Mouse (Mus musculus): ENCODE results near the gene Zscan21.

Zscan21 gene

DNA sequence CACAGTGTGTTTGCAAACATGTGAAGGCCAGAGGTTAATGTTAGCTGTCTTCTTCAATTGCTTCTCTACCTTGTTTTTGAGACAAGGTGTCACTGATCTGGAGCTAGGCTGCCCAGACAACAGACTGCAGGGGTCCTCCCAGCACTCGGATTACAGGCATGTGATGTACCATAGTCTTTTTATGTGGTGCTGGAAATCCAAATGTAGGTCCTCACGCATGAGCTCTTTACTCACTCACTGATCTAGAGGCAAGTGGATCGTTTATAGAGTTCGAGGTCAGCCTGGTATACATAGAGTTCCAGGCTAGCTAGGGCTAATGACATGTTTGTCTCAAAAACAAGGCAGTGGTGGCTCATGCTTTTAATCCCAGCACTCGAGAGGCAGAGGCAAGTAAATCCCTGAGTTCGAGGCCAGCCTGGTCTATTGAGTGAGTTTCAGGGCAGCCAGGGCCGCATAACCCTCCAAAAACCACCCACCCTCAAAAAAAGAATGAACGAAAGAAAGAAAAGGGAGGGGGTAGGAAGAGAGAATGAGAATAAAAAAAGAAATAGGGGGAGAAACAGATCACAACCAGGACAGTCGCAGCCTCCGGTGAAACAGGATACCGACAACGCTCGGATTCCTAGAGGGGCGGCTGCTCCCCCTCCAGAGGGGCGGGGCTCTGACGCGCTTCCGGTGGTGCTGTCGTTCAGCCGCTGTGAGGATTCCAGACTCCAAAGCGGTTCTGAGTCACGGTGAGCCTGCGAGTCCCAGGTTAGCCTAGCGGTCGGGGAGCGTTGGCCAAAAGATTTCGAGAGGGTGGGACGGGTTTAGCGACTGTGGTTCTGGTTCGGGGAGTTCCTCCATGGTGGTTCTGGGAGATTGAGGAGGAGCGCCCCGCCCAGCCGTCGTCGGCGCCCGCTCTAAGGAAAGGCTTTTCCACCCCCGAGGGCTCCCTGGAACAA is at the start of gene Zscan21:
TSS of gene Zscan21 (plus strand) at position 649 of the 944 bp plus-strand sequence.
- peak; percentile 86 for DNase-seq (ENCODE audit: low read depth, low spot score)
- Histone ChIP-seq H3K36me3 (ENCODE audit: control insufficient read depth, insufficient read depth, low read length, poor library complexity, severe bottlenecking) (no peaks in the 10 kb centered on the region; the same call in 1 of the 2 replicates), H3K27me3 (ENCODE audit: control insufficient read depth, insufficient read depth, low read length, poor library complexity, severe bottlenecking) (no peaks in the 10 kb centered on the region)

DNA sequence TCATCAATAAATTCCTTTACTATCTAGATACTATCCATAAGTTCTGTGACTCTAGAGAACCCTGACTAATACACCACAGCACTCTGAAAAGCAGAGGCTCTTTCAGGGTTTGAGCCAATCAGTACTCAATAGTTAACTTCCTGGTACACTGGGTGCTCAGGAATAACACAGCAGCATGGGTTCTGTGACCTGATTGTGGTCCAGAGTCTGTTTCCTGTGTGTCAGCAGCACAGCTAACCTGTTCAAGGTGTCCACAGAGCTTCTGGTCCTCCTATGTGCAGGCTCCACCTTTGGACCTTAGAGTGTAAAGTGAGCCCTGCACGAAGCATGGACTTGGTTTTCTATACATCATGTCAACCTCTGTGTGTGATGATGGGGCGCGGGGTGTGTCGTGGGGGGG is 42.9 kb upstream of the Zscan21 start:
- Histone ChIP-seq H3K36me3 (ENCODE audit: control insufficient read depth, insufficient read depth, low read length, poor library complexity, severe bottlenecking) (no peaks in the 10 kb centered on the region), H3K27me3 (ENCODE audit: control insufficient read depth, insufficient read depth, low read length, poor library complexity, severe bottlenecking) (no peaks in the 10 kb centered on the region)
- DNase-seq (ENCODE audit: low read depth, low spot score), result no peak

DNA sequence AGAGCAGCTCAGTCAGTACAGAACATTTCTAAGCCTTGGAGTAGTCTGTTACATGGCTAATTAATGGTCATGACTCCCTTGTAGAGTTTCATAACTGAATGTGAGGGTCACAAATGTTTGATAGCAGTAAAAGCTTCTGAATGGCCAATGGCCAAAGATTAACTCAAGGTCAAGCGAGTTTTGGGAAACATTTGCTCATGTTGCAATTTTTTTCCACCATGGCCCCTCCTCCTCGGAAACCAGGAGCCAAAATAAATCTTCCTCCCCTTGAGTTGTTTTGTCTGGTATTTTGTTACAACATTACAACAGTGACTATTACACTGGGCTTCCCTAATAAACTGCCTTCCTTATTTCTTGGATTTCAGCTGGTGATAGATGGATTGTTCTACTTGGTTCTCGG is 41.0 kb upstream of the Zscan21 start:
- no peaks in the 10 kb centered on the region for H3K36me3 ChIP-seq (ENCODE audit: control insufficient read depth, insufficient read depth, low read length, poor library complexity, severe bottlenecking)
- H3K27me3 ChIP-seq (ENCODE audit: control insufficient read depth, insufficient read depth, low read length, poor library complexity, severe bottlenecking), result no peaks in the 10 kb centered on the region
- DNase-seq (ENCODE audit: low read depth, low spot score), result no peak

DNA sequence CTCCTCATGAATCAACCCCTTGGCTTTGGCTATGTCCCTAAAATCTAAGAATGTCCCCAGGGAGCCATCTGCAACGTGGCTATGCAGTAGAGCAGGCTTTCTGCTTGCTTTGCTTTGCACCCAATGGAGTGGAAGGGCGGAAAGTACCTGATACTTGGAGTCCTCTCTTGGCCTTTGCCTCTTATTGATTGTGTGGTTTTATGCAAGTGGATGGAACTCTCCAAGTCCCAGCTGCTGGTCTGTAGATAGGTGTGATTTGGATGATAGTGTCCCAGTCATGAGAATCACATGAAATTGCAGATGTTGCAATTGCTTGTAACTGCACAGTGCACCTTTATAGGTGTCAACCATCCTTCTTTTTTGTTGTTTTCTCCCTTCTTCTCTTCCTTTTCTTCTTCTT is 40.6 kb upstream of the Zscan21 start:
- Histone ChIP-seq H3K36me3 (ENCODE audit: control insufficient read depth, insufficient read depth, low read length, poor library complexity, severe bottlenecking) (no peaks in the 10 kb centered on the region), H3K27me3 (ENCODE audit: control insufficient read depth, insufficient read depth, low read length, poor library complexity, severe bottlenecking) (no peaks in the 10 kb centered on the region)
- no peak for DNase-seq (ENCODE audit: low read depth, low spot score)

DNA sequence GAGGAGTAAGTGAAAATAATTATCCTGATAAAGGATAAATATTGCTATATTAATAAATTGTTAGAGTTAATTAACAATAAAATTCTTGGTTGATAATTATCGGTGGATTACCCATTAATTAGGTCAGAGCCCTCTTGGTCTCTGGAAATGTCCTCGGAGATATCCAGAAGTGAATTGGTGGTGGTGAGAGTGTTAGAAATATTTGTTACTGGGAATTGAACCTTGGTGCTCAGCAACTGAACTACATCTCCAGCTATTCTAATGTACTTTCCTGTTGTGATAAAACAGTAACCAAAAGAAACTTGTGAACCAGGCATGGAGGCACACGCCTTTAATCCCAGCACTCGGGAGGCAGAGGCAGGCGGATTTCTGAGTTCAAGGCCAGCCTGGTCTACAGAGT is 36.2 kb upstream of the Zscan21 start:
- Histone ChIP-seq H3K36me3 (ENCODE audit: control insufficient read depth, insufficient read depth, low read length, poor library complexity, severe bottlenecking) (no peaks in the 10 kb centered on the region), H3K27me3 (ENCODE audit: control insufficient read depth, insufficient read depth, low read length, poor library complexity, severe bottlenecking) (no peaks in the 10 kb centered on the region)
- DNase-seq (ENCODE audit: low read depth, low spot score), result no peak

DNA sequence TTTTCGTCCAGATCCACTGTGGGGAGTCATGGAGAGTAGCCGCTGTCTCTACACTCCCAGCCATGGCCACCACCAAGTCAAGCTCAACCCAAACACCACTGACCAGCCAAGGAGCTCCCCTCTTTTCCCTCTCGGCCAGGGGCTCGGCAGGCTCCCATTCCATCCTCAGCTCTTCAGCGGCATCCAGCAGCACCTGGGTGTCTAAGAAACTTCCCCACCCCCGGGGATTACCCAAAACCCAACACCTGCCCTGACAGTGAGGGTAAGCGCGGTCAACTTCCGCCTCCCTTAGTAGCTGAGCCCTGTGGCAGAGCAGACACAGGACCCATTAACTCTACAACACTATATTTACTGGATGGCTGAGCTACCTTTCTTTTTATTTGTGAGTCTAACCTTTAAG is 35.3 kb upstream of the Zscan21 start:
- no peaks in the 10 kb centered on the region for H3K27me3 ChIP-seq (ENCODE audit: control insufficient read depth, insufficient read depth, low read length, poor library complexity, severe bottlenecking)
- DNase-seq (ENCODE audit: low read depth, low spot score), result no peak
- H3K36me3 ChIP-seq (ENCODE audit: control insufficient read depth, insufficient read depth, low read length, poor library complexity, severe bottlenecking), result no peaks in the 10 kb centered on the region

DNA sequence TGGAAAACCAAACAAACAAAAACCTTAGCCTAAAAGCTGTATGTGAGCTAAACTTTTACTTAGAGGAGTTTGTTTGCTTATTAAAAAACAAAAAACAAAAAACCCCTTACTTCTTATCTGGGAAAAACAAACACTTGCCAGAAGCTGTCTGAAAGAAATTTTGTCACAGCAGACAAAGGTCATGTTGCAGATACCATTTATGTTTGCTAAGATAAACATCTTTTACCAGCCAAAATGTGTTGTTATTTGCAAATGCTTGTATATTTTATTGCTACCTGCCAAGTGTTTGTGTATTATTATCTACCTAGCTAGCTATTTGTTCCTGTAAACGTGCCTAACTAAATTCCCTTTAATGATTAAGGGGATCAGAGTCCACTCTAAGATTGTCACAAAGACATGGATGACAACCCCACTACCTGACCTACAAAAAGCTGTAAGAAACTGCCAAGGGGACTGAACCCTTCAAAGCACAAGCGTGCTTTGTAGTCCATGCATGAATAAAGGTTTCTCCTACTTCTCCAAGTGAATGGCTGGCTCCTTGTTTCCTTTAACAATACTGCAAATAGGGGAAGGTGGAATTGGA is 33.3 kb upstream of the Zscan21 start:
- H3K27me3 ChIP-seq (ENCODE audit: control insufficient read depth, insufficient read depth, low read length, poor library complexity, severe bottlenecking), result no peaks in the 10 kb centered on the region
- DNase-seq (ENCODE audit: low read depth, low spot score), result no peak
- H3K36me3 ChIP-seq (ENCODE audit: control insufficient read depth, insufficient read depth, low read length, poor library complexity, severe bottlenecking), result no peaks in the 10 kb centered on the region

DNA sequence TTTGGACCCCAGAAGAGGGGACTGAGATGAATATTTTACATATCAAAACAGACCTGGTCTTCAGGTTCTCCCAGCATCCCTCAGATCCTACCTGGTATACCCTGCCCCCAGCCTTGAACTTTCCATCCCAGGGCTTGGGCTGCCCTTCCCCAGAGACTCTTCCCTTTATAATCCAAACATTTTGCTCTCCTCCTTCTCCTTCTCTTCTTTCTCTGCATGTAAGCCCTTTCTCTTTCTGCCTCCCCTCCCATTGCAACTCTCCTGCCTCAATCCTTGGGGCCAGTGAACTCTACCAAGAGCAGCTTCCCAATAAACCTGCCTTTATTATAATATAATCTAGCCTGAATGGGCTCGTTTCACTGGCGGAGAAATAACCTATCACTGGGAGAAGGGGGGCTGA is 32.8 kb upstream of the Zscan21 start:
- Histone ChIP-seq H3K27me3 (ENCODE audit: control insufficient read depth, insufficient read depth, low read length, poor library complexity, severe bottlenecking) (no peaks in the 10 kb centered on the region), H3K36me3 (ENCODE audit: control insufficient read depth, insufficient read depth, low read length, poor library complexity, severe bottlenecking) (no peaks in the 10 kb centered on the region)
- no peak for DNase-seq (ENCODE audit: low read depth, low spot score)

DNA sequence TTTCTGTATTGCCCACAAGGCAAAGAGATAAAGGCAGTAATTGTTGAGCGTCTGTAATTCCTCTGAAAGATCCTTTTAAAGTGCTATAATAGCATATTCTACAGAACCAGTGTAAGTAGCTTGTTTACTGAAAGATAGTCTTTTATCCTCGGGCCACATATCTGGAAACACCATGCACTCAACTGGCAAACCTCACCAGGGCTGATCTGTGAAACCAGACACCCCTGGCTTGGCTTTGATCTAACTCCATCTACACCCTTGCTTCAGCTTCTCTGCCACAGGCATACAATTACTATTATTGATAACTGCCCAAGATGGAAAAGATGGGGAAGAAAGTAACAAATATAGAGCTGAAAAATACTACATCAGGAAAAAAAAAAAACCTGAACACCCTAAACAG is 32.2 kb upstream of the Zscan21 start:
- Histone ChIP-seq H3K36me3 (ENCODE audit: control insufficient read depth, insufficient read depth, low read length, poor library complexity, severe bottlenecking) (no peaks in the 10 kb centered on the region), H3K27me3 (ENCODE audit: control insufficient read depth, insufficient read depth, low read length, poor library complexity, severe bottlenecking) (no peaks in the 10 kb centered on the region)
- no peak for DNase-seq (ENCODE audit: low read depth, low spot score)

DNA sequence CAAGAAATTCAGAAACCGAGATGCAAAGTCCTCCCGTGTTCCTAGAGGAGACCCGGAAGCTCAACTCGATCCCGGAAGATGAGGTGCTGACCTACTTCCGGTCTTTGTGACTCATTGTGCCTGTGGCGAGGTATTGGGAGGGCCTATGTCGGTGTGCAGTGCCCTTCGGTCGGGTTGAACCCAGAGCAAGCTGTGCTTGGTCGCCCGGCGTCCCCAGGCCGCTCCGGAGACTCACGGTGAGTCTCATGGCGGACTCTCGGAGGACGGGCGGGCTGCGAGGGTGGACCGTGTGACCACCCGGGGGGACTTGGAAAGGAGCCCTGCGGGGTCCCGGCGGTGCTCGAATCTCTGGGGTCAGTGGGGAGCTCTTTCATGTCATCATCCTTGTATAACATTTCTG is 31.7 kb upstream of the Zscan21 start, which contains the start of gene Zkscan1:
TSS of gene Zkscan1 (plus strand) at position 89 of the 400 bp plus-strand sequence.
- DNase-seq (ENCODE audit: low read depth, low spot score), result peak; percentile 92
- Histone ChIP-seq H3K27me3 (ENCODE audit: control insufficient read depth, insufficient read depth, low read length, poor library complexity, severe bottlenecking) (no peaks in the 10 kb centered on the region), H3K36me3 (ENCODE audit: control insufficient read depth, insufficient read depth, low read length, poor library complexity, severe bottlenecking) (no peaks in the 10 kb centered on the region)

DNA sequence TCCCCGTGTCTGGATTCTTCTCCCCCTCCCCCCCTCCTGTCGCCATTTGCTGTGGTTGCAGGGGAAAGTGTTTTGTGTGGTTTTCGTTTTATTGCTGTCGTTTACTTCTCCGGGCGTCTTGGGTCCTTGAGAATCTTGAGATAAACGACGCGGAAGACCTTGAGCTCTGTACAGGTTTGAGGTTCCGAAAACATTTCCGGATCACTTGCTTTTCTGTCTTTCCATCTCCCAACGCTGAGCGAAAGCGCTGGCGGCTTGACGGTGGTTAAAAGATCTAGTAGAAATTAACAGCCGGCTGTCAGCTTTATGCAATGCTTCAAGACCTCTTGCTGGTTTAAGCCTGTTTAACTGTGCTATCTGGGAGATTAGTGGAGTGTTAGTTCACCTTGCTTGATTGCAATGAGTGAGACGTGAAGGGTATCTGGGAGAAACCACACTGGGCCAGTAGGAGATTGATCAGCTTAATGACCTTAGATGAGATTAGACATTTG is 31.2 kb upstream of the Zscan21 start:
- Histone ChIP-seq H3K27me3 (ENCODE audit: control insufficient read depth, insufficient read depth, low read length, poor library complexity, severe bottlenecking) (no peaks in the 10 kb centered on the region), H3K36me3 (ENCODE audit: control insufficient read depth, insufficient read depth, low read length, poor library complexity, severe bottlenecking) (no peaks in the 10 kb centered on the region)
- no peak for DNase-seq (ENCODE audit: low read depth, low spot score)

DNA sequence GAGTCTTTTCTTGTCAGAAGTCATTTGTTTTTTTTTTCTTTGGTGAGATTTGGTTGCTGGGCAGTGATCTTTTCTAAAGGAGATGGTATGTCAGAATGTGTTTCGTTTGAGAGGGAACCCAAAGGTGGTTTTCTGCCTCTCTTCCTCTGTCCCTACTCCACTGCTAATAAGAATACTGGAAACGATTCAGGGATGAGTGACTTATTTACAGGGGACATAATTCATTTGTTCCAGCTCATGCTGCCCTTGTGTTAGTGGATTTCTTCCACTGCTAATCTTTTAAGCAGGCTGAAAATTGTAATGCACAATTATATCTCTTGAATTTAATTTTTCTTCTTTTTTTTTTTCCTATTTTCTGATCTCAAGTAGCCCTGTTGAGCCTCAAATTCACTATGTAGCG is 29.9 kb upstream of the Zscan21 start:
- no peaks in the 10 kb centered on the region for H3K36me3 ChIP-seq (ENCODE audit: control insufficient read depth, insufficient read depth, low read length, poor library complexity, severe bottlenecking)
- DNase-seq (ENCODE audit: low read depth, low spot score), result no peak

DNA sequence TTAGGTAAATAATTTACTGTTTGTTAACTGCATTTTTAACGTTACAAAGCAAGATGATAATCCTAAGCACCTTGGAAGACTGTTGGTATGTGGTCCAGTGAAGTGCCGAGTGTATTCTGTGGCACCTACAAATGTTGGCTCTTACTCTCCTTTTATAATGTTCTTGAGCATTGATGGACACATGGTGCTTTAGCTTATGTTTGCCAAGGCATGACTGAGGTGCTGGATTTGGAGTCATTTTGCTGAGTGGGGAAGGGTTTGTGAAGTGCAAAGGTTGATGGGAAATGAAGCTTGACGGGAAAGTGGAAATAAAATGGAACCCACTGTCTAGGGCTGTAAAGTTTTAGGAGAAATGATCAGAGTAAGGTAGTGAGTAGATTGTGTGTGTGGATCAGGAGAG is 28.3 kb upstream of the Zscan21 start:
- Histone ChIP-seq H3K36me3 (ENCODE audit: control insufficient read depth, insufficient read depth, low read length, poor library complexity, severe bottlenecking) (no peaks in the 10 kb centered on the region), H3K27me3 (ENCODE audit: control insufficient read depth, insufficient read depth, low read length, poor library complexity, severe bottlenecking) (no peaks in the 10 kb centered on the region)
- no peak for DNase-seq (ENCODE audit: low read depth, low spot score)

More for the DNA sequence above, 29.9 kb upstream of the Zscan21 start:
- H3K27me3 ChIP-seq (ENCODE audit: control insufficient read depth, insufficient read depth, low read length, poor library complexity, severe bottlenecking), result no peaks in the 10 kb centered on the region

DNA sequence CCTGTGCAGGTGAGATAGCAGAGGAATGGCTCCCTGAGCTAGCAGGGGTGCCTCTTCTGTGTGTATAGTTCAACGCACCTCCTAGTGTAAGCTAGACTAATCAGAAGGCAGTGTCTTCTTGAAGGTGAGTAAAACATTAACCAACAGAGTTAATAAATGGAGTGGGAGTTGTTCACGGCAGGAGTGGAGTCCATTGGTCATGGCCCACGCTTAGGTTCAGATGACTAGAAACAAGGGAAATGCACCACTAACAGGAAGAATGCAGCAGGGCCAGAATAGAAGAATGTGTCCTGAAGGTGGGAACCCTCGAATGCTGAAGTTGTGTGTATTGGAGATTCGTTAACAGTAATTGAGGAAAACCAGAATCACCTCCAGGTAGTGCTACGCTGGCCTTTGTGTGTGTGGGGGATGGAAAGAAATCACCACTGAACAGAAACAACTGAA is 27.6 kb upstream of the Zscan21 start:
- no peak for DNase-seq (ENCODE audit: low read depth, low spot score)
- Histone ChIP-seq H3K36me3 (ENCODE audit: control insufficient read depth, insufficient read depth, low read length, poor library complexity, severe bottlenecking) (no peaks in the 10 kb centered on the region), H3K27me3 (ENCODE audit: control insufficient read depth, insufficient read depth, low read length, poor library complexity, severe bottlenecking) (no peaks in the 10 kb centered on the region)

DNA sequence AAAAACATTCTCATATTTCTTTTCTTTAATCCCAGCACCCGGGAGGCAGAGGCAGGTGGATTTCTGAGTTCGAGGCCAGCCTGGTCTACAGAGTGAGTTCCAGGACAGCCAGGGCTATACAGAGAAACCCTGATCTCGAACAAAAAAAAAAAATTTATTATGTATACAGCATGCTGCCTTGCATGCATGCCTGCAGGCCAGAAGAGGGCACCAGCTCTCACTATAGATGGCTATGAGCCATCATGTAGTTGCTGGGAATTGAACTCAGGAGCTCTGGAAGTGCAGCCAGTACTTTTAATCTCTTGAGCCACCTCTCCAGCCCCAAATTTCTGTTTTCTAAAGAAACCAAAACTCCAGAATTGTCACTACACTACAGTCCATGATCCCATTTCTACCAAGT is 26.4 kb upstream of the Zscan21 start:
- H3K27me3 ChIP-seq (ENCODE audit: control insufficient read depth, insufficient read depth, low read length, poor library complexity, severe bottlenecking), result no peaks in the 10 kb centered on the region
- DNase-seq (ENCODE audit: low read depth, low spot score), result peak; percentile 42
- peaks cover 2% of the 10 kb centered on the region; the same call in 1 of the 2 replicates for H3K36me3 ChIP-seq (ENCODE audit: control insufficient read depth, insufficient read depth, low read length, poor library complexity, severe bottlenecking)
